Mouse (Mus musculus): ENCODE results near the gene Asic2.

- TF ChIP-seq POLR2A (IDR thresholded peaks at IDR 0.05; ENCODE audit: borderline replicate concordance, extremely low read depth, insufficient read depth, insufficient read length, poor library complexity, severe bottlenecking), result no peak
- TF ChIP-seq CTCF (IDR thresholded peaks at IDR 0.05; ENCODE audit: borderline replicate concordance, extremely low read depth, insufficient read depth, insufficient read length), result no peak
Observed at GRCm38 (mm10) chr11:81595235-81595634, 373.0 kb downstream of the Asic2 start.

Measured in brain, embryonic 14.5 days (tissue).